Mouse (Mus musculus): ENCODE measurements around the gene Slfn1. TPM values are rescaled to one million over a fixed set of nuclear protein-coding genes. Genes with fewer than 3 reads are reported as not detected.
"Not testable (repeated sequence)": the region's sequence is repeated elsewhere in the genome, so short reads cannot be mapped to it uniquely, and the experiment has no call there.

Gene Slfn1
- polyA plus RNA-seq, 1 experiment from 2014 or later = not detected

DNA sequence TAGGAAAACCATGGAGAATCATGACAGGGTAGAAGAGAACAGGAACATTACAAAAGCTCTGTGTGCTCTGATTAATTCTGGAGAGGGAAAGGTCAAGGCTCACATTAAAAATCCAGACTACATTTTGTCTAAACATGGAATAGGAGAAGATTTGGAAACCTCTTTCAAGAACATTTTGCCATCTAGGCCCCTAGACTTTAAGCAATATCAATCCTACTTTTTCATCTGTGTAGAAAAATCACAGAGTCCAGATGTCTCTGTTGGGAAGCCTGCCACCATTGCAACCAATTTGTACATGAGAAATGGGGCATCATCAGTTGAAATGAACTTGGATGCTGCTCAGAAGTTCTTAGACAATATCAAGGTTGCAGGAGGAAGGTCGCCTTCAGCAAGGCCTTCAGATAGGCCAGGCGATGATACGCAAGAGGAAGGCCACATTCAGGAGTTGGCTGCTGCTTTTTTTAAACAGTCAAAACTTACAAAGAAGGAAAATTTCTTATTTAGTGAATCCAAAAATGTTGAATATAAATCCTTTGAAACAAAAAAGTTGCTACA lies 4.6 kb downstream of the Slfn1 start:
- Histone ChIP-seq H3K27ac (no peak overlapping the region), H3K36me3 (no peaks in the 10 kb centered on the region), H3K4me3 (no peak overlapping the region), H3K27me3 (ENCODE audit: low read depth, poor library complexity, severe bottlenecking) (no peaks in the 10 kb centered on the region), H3K9me3 (replicated peaks) (no peaks in the 10 kb centered on the region), H3K4me1 (no peaks in the 10 kb centered on the region)
- DNase-seq (ENCODE audit: low spot score) = no peak
- WGBS = 86% methylated on average over 3 of the region's 3 CpGs

DNA sequence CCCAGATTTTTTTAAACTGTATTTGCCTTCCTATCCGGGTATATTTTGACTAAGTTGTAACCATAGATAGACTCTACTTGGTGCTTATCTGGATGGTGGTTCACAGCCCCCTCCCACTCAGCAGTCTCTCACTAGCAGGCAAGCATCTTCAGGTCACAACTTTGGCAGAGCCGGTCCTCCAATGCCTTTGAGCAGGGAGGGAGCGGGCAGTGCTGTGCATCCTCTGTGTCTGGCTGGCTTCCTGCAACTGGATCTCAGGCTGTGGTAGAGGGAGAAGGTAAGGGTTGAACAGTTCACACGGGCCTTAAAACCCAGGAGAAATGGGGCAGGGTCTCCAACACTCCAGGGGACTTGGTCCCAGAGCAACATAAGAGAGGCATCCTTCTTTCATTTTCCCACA lies 6.5 kb downstream of the Slfn1 start:
- Histone ChIP-seq H3K4me1 (no peaks in the 10 kb centered on the region), H3K36me3 (no peaks in the 10 kb centered on the region), H3K4me3 (no peak overlapping the region), H3K27ac (no peak overlapping the region), H3K9me3 (replicated peaks) (no peaks in the 10 kb centered on the region), H3K27me3 (ENCODE audit: low read depth, poor library complexity, severe bottlenecking) (no peaks in the 10 kb centered on the region)
- WGBS = 78% methylated on average over 4 of the region's 4 CpGs
- DNase-seq (ENCODE audit: low spot score) = no peak

DNA sequence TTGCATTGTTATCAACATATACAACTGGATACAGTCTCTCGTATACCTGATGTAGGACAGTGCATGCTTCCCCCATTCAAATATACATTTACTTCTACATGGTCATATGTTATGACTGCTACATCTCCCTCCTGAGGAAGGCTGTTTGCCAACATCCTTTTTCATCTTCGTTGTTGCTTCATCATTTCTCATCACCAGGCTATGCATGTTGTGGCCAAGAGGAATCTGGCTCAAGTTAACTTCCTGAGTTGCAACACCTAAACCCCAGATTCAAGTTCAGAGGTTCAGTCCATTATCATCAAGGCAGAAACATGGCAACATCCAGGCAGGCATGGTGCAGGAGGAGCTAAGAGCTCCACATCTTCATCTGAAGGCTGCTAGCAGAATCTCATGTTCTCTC lies 8.3 kb downstream of the Slfn1 start:
- Histone ChIP-seq H3K9me3 (replicated peaks) (no peaks in the 10 kb centered on the region), H3K27me3 (ENCODE audit: low read depth, poor library complexity, severe bottlenecking) (no peaks in the 10 kb centered on the region), H3K36me3 (no peaks in the 10 kb centered on the region), H3K27ac (no peak overlapping the region), H3K4me1 (no peaks in the 10 kb centered on the region), H3K4me3 (no peak overlapping the region)
- DNase-seq (ENCODE audit: low spot score) = no peak
- 80% methylated on average over 2 of the region's 2 CpGs for WGBS

DNA sequence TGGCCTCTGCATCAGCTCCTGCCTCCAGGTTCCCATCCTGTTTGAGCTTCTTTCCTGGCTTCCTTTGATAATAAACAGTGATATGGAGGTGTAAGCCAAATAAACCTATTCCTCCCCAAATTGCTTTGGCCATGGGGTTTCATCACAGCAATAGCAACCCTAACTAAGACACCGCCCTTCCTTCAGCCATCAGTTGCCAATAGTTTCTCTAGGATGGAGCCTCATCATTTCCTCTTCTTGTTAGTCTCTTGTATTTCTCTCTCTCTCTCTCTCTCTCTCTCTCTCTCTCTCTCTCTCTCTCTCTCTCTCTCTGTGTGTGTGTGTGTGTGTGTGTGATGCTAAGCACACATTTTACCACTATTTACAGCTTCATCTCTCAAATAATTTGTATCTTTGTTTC lies 9.0 kb downstream of the Slfn1 start:
- WGBS = 91% methylated on average over 1 of the region's 1 CpGs
- not testable (repeated sequence) for H3K9me3 ChIP-seq (replicated peaks); H3K36me3 ChIP-seq; H3K27me3 ChIP-seq (ENCODE audit: low read depth, poor library complexity, severe bottlenecking); H3K4me3 ChIP-seq; H3K27ac ChIP-seq; DNase-seq (ENCODE audit: low spot score); H3K4me1 ChIP-seq

DNA sequence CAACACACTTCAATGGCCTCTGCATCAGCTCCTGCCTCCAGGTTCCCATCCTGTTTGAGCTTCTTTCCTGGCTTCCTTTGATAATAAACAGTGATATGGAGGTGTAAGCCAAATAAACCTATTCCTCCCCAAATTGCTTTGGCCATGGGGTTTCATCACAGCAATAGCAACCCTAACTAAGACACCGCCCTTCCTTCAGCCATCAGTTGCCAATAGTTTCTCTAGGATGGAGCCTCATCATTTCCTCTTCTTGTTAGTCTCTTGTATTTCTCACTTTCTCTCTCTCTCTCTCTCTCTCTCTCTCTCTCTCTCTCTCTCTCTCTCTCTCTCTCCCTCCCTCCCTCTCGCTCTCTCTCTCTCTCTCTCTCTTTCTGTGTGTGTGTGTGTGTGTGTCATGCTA lies 20.6 kb downstream of the Slfn1 start:
- DNase-seq (ENCODE audit: low spot score); H3K27ac ChIP-seq; H3K4me1 ChIP-seq; H3K9me3 ChIP-seq (replicated peaks); H3K4me3 ChIP-seq; H3K27me3 ChIP-seq (ENCODE audit: low read depth, poor library complexity, severe bottlenecking); H3K36me3 ChIP-seq: not testable (repeated sequence)
- WGBS = 100% methylated on average over 1 of the region's 2 CpGs

DNA sequence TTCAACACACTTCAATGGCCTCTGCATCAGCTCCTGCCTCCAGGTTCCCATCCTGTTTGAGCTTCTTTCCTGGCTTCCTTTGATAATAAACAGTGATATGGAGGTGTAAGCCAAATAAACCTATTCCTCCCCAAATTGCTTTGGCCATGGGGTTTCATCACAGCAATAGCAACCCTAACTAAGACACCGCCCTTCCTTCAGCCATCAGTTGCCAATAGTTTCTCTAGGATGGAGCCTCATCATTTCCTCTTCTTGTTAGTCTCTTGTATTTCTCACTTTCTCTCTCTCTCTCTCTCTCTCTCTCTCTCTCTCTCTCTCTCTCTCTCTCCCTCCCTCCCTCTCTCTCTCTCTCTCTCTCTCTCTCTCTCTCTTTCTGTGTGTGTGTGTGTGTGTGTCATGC lies 32.3 kb downstream of the Slfn1 start:
- H3K9me3 ChIP-seq (replicated peaks); H3K4me3 ChIP-seq; H3K27me3 ChIP-seq (ENCODE audit: low read depth, poor library complexity, severe bottlenecking); H3K27ac ChIP-seq; H3K36me3 ChIP-seq; DNase-seq (ENCODE audit: low spot score); H3K4me1 ChIP-seq: not testable (repeated sequence)
- no CpG with 5 or more reads among the region's 1 CpGs for WGBS

Other genes with a start within 250 kb of the Slfn1 start
- 8.6 and 10.6 TPM in 2 replicates for gene Rffl, start 245.6 kb upstream of the Slfn1 start, polyA plus RNA-seq (2016; fragmentation: Nextera tagmentation; extraction: Ambion mirVana)
- 12.8 and 13.7 TPM in 2 replicates for gene Rad51d, start 226.2 kb upstream of the Slfn1 start, polyA plus RNA-seq (2016; fragmentation: Nextera tagmentation; extraction: Ambion mirVana)
- 0.18 and 0.35 TPM in 2 replicates for gene Fndc8, start 224.7 kb upstream of the Slfn1 start, polyA plus RNA-seq (2016; fragmentation: Nextera tagmentation; extraction: Ambion mirVana)
- 54.6 and 55.3 TPM in 2 replicates for gene Nle1, start 208.4 kb upstream of the Slfn1 start, polyA plus RNA-seq (2016; fragmentation: Nextera tagmentation; extraction: Ambion mirVana)
- 0.73 and 1.4 TPM in 2 replicates for gene Unc45b, start 206.3 kb upstream of the Slfn1 start, polyA plus RNA-seq (2016; fragmentation: Nextera tagmentation; extraction: Ambion mirVana)
- gene Slfn5, start 165.5 kb upstream of the Slfn1 start, polyA plus RNA-seq (2016; fragmentation: Nextera tagmentation; extraction: Ambion mirVana) = 0.31 and 0.46 TPM in 2 replicates
- gene Slfn9, start 125.0 kb upstream of the Slfn1 start, polyA plus RNA-seq (2016; fragmentation: Nextera tagmentation; extraction: Ambion mirVana) = 10.1 and 15.1 TPM in 2 replicates
- gene Slfn8, start 96.0 kb upstream of the Slfn1 start, polyA plus RNA-seq (2016; fragmentation: Nextera tagmentation; extraction: Ambion mirVana) = 0.08 and 0.21 TPM in 2 replicates
- 0.34 and 1.2 TPM in 2 replicates for gene Slfn2, start 51.7 kb upstream of the Slfn1 start, polyA plus RNA-seq (2016; fragmentation: Nextera tagmentation; extraction: Ambion mirVana)
- gene Slfn4, start 58.3 kb downstream of the Slfn1 start, polyA plus RNA-seq (2016; fragmentation: Nextera tagmentation; extraction: Ambion mirVana) = not detected in 2 replicates
- 0.19 and 0.29 TPM in 2 replicates for gene Slfn3, start 74.5 kb downstream of the Slfn1 start, polyA plus RNA-seq (2016; fragmentation: Nextera tagmentation; extraction: Ambion mirVana)
- gene Slfn14, start 169.9 kb downstream of the Slfn1 start, polyA plus RNA-seq (2016; fragmentation: Nextera tagmentation; extraction: Ambion mirVana) = 0.08 and 0.15 TPM in 2 replicates
- gene Ap2b1, start 182.2 kb downstream of the Slfn1 start, polyA plus RNA-seq (2016; fragmentation: Nextera tagmentation; extraction: Ambion mirVana) = 53.4 and 60.4 TPM in 2 replicates
- gene Pex12, start 185.7 kb downstream of the Slfn1 start, polyA plus RNA-seq (2016; fragmentation: Nextera tagmentation; extraction: Ambion mirVana) = 13.0 and 13.9 TPM in 2 replicates

All from limb, embryonic 10.5 days (tissue).